Mouse (Mus musculus): ENCODE results near the gene Zfp84. TPM values are rescaled to one million over a fixed set of nuclear protein-coding genes. Genes with fewer than 3 reads are reported as not detected.

The Zfp84 gene
- polyA plus RNA-seq, 1 experiment from 2014 or later = 13.9 TPM

MicroRNA genes within 50 kb of the gene (microRNA counts, 519-probe panel; counts per million panel counts)
- microRNA mmu-miR-1964 = 1,915 counts per million, percentile 19 among the panel's probes with 10 or more counts

Small RNA genes lying within 50 kb of the gene (microRNA-seq; reads per million reads assigned to microRNA genes)
- 4.2 reads per million, percentile 10 among the genes with 10 or more reads in this experiment for gene Mir1964

Other genes with a start within 250 kb of the Zfp84 start
- gene Sipa1l3, start 249.9 kb upstream of the Zfp84 start, polyA plus RNA-seq (2014; fragmentation: Nextera tagmentation; extraction: Ambion mirVana) = 21.2 and 22.0 TPM in 2 replicates
- gene Catsperg2, start 41.5 kb upstream of the Zfp84 start, polyA plus RNA-seq (2014; fragmentation: Nextera tagmentation; extraction: Ambion mirVana) = not detected in 2 replicates
- 8.6 and 10.2 TPM in 2 replicates for gene Zfp30, start 15.4 kb downstream of the Zfp84 start, polyA plus RNA-seq (2014; fragmentation: Nextera tagmentation; extraction: Ambion mirVana)
- gene Zfp790, start 47.6 kb downstream of the Zfp84 start, polyA plus RNA-seq (2014; fragmentation: Nextera tagmentation; extraction: Ambion mirVana) = 13.5 and 16.6 TPM in 2 replicates
- 6.3 and 6.5 TPM in 2 replicates for gene Zfp940, start 85.1 kb downstream of the Zfp84 start, polyA plus RNA-seq (2014; fragmentation: Nextera tagmentation; extraction: Ambion mirVana)
- gene Zfp420, start 91.4 kb downstream of the Zfp84 start, polyA plus RNA-seq (2014; fragmentation: Nextera tagmentation; extraction: Ambion mirVana) = 8.8 and 12.2 TPM in 2 replicates
- 10.9 and 12.8 TPM in 2 replicates for gene Zfp27, start 138.0 kb downstream of the Zfp84 start, polyA plus RNA-seq (2014; fragmentation: Nextera tagmentation; extraction: Ambion mirVana)
- 6.7 and 8.0 TPM in 2 replicates for gene Zfp383, start 139.7 kb downstream of the Zfp84 start, polyA plus RNA-seq (2014; fragmentation: Nextera tagmentation; extraction: Ambion mirVana)
- 12.0 and 13.3 TPM in 2 replicates for gene Zfp74, start 185.5 kb downstream of the Zfp84 start, polyA plus RNA-seq (2014; fragmentation: Nextera tagmentation; extraction: Ambion mirVana)
- 21.6 and 25.0 TPM in 2 replicates for gene Zfp568, start 215.4 kb downstream of the Zfp84 start, polyA plus RNA-seq (2014; fragmentation: Nextera tagmentation; extraction: Ambion mirVana)

All from stomach, embryonic 14.5 days (tissue).